ENCODE assay signal across 27 mouse cellular contexts in the genomic region with DNA sequence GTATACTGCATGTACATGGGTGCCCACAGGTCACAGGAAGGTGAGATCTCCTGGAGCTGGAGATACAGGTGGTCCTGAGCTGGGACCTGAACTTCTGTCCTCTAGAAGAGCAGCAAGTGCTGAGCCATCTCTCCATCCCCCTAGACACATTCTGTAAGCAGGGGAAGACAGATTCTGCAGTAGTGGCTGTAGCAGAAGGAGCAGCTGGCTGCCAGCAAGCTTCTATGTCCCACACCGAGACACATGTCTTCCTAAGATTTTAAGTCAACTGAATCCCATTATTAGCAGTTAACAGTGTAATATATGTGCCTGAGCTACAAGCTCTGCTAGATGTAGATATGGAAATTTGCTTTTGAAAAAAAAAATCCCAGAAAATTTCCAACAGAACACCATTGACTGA. TPM values are rescaled to one million over a fixed set of nuclear protein-coding genes. Genes with fewer than 3 reads are reported as not detected.
A peak's percentile ranks its signal among the peaks of the same experiment; 100 is the strongest.
DNase-seq lines count a peak whose midpoint lies in the region; ATAC-seq and TF ChIP-seq lines count a peak whose summit lies in the region.
"Had no signal": no experiment of that assay in that cellular context is flagged by ENCODE, and none has a peak within 500 bp of the region (broad histone marks: within the 10 kb centered on the region; RNA-seq: fewer than 3 reads in every experiment).

No protein-coding gene starts in this region.

- no peak for DNase-seq in embryonic facial prominence, embryonic 10.5 days (ENCODE audit: low spot score)
- DNase-seq in heart, adult 2 months = no peak
- no peak for DNase-seq in heart, adult 8-10 months (ENCODE audit: low spot score)
- DNase-seq in left cerebral cortex, adult 2 months (ENCODE audit: extremely low spot score in 1 of 2, low spot score in 2 of 2) = no peak
- DNase-seq in left cerebral cortex, adult 11 months (ENCODE audit: low spot score) = no peak
- DNase-seq in brain, adult 2 months (ENCODE audit: low read depth, low spot score) = peak; percentile 37
- DNase-seq: adrenal gland, adult 8-10 months; adrenal gland, postnatal 36 days; B cell, adult 2 months; cerebellum, adult 11-12 months; cerebellum, adult 9-10 months; cerebellum, postnatal 25 days; gastrocnemius, postnatal 14 days; heart, postnatal 10 days; heart, postnatal 4 days had no signal

- TF ChIP-seq CTCF in heart, adult 2 months (IDR thresholded peaks at IDR 0.05) = no peak
- TF ChIP-seq CTCF in left cerebral cortex, adult 2 months (IDR thresholded peaks at IDR 0.05) = no peak

- 79% methylated on average over 1 of the region's 1 CpGs for WGBS in embryonic facial prominence, embryonic 13.5 days
- 81% methylated on average over 1 of the region's 1 CpGs for WGBS in embryonic facial prominence, embryonic 10.5 days
- WGBS in heart, adult 2 months = 66% methylated on average over 1 of the region's 1 CpGs
- 68% methylated on average over 1 of the region's 1 CpGs for WGBS in kidney, embryonic 15.5 days

- H3K36me3 ChIP-seq in embryonic facial prominence, embryonic 13.5 days = no peaks in the 10 kb centered on the region
- H3K36me3 ChIP-seq in embryonic facial prominence, embryonic 10.5 days (replicated peaks) = no peaks in the 10 kb centered on the region
- no peaks in the 10 kb centered on the region; the same call in 1 of the 2 replicates for H3K36me3 ChIP-seq in heart, adult 2 months (ENCODE audit: control insufficient read depth, insufficient read depth, low read length)
- H3K36me3 ChIP-seq in kidney, embryonic 15.5 days = no peaks in the 10 kb centered on the region
- H3K36me3 ChIP-seq: embryonic facial prominence, embryonic 15.5 days; forebrain, embryonic 10.5 days; hindbrain, embryonic 12.5 days had no signal

- H3K4me3 ChIP-seq in embryonic facial prominence, embryonic 13.5 days = no peak overlapping the region
- H3K4me3 ChIP-seq in embryonic facial prominence, embryonic 10.5 days = no peak overlapping the region
- no peak overlapping the region for H3K4me3 ChIP-seq in heart, adult 2 months
- no peak overlapping the region for H3K4me3 ChIP-seq in left cerebral cortex, adult 2 months
- H3K4me3 ChIP-seq in kidney, embryonic 15.5 days (replicated peaks) = no peak overlapping the region
- H3K4me3 ChIP-seq: embryonic facial prominence, embryonic 15.5 days; erythroblast, embryonic 14.5 days; forebrain, embryonic 10.5 days; heart, embryonic 13.5 days; hindbrain, embryonic 12.5 days had no signal

- H3K4me1 ChIP-seq in embryonic facial prominence, embryonic 13.5 days = peaks cover 20% of the 10 kb centered on the region
- peaks cover 22% of the 10 kb centered on the region for H3K4me1 ChIP-seq in embryonic facial prominence, embryonic 10.5 days
- peaks cover 10% of the 10 kb centered on the region for H3K4me1 ChIP-seq in heart, adult 2 months (ENCODE audit: control insufficient read depth, insufficient read depth, low read length)
- H3K4me1 ChIP-seq in kidney, embryonic 15.5 days = peaks cover 10% of the 10 kb centered on the region; the same call in 1 of the 2 replicates

- peak overlapping the region; percentile 35; the same call in 1 of the 2 replicates for H3K4me2 ChIP-seq in embryonic facial prominence, embryonic 13.5 days
- no peak overlapping the region for H3K4me2 ChIP-seq in kidney, embryonic 15.5 days
- H3K4me2 ChIP-seq: heart, embryonic 13.5 days; hindbrain, embryonic 12.5 days had no signal

- H3K27me3 ChIP-seq in embryonic facial prominence, embryonic 13.5 days = no peaks in the 10 kb centered on the region
- no peaks in the 10 kb centered on the region for H3K27me3 ChIP-seq in embryonic facial prominence, embryonic 10.5 days (replicated peaks; ENCODE audit: low read depth, poor library complexity, severe bottlenecking)
- H3K27me3 ChIP-seq in heart, adult 2 months (ENCODE audit: control insufficient read depth, insufficient read depth, low read length) = no peaks in the 10 kb centered on the region
- no peaks in the 10 kb centered on the region for H3K27me3 ChIP-seq in kidney, embryonic 15.5 days
- H3K27me3 ChIP-seq: embryonic facial prominence, embryonic 15.5 days; heart, embryonic 13.5 days; hindbrain, embryonic 12.5 days had no signal

- 0 out of 2 replicates have a peak overlapping the region, but pooled peaks have one; percentile 51 for H3K9ac ChIP-seq in embryonic facial prominence, embryonic 13.5 days
- H3K9ac ChIP-seq in heart, adult 2 months (ENCODE audit: low read depth, low read length) = no peak overlapping the region
- no peak overlapping the region for H3K9ac ChIP-seq in kidney, embryonic 15.5 days
- H3K9ac ChIP-seq: embryonic facial prominence, embryonic 15.5 days; heart, embryonic 13.5 days; hindbrain, embryonic 12.5 days had no signal

- peaks cover 4% of the 10 kb centered on the region for H3K79me2 ChIP-seq in heart, adult 2 months (replicated peaks; ENCODE audit: control insufficient read depth, insufficient read depth, low read length)

- no peaks in the 10 kb centered on the region for H3K9me3 ChIP-seq in embryonic facial prominence, embryonic 13.5 days
- no peaks in the 10 kb centered on the region for H3K9me3 ChIP-seq in embryonic facial prominence, embryonic 10.5 days
- H3K9me3 ChIP-seq in kidney, embryonic 15.5 days (replicated peaks) = no peaks in the 10 kb centered on the region
- H3K9me3 ChIP-seq: embryonic facial prominence, embryonic 15.5 days; forebrain, embryonic 10.5 days; G1E; heart, embryonic 13.5 days; hindbrain, embryonic 12.5 days had no signal

- no peak for TF ChIP-seq EP300 in heart, adult 2 months (IDR thresholded peaks at IDR 0.05; ENCODE audit: insufficient read depth, low read depth, low read length)

- TF ChIP-seq POLR2A in heart, adult 2 months (IDR thresholded peaks at IDR 0.05; ENCODE audit: insufficient read depth, low read depth, low read length) = no peak

- intact Hi-C loops in heart, adult 2 months (cut with DNase I) = loop anchor here (5.0 kb wide), 1 partner anchor 77 kb away; no protein-coding TSS in a partner anchor
- intact Hi-C loops in left cerebral cortex, adult 2 months (cut with DNase I) = no loop called here

- H3K27ac ChIP-seq in embryonic facial prominence, embryonic 13.5 days = peak overlapping the region; percentile 69; the same call in 1 of the 2 replicates
- H3K27ac ChIP-seq in embryonic facial prominence, embryonic 10.5 days (replicated peaks) = no peak overlapping the region
- H3K27ac ChIP-seq in heart, adult 2 months = peak overlapping the region; percentile 76
- H3K27ac ChIP-seq in left cerebral cortex, adult 2 months = peak overlapping the region; percentile 29
- no peak overlapping the region for H3K27ac ChIP-seq in kidney, embryonic 15.5 days
- H3K27ac ChIP-seq: embryonic facial prominence, embryonic 15.5 days; forebrain, embryonic 10.5 days; heart, embryonic 13.5 days; hindbrain, embryonic 12.5 days had no signal

- ATAC-seq in embryonic facial prominence, embryonic 13.5 days (ENCODE audit: insufficient number of reproducible peaks, insufficient read depth, low FRiP score, low TSS enrichment, low read depth) = no peak
- no peak for ATAC-seq in kidney, embryonic 15.5 days (replicated peaks; ENCODE audit: low FRiP score)
- ATAC-seq: CD4-positive, CD25-positive, alpha-beta regulatory T cell, adult 4 months; forebrain, embryonic 14.5 days; hindbrain, embryonic 16.5 days; inflammation-experienced regulatory T-cells, adult 6 months had no signal

RNA-seq across cellular contexts. Expression of gene Acsl1, which starts 18.4 kb away (rescaled TPM):
- 12.2 and 12.3 TPM in 2 replicates for polyA plus RNA-seq in embryonic facial prominence, embryonic 13.5 days (2015; fragmentation: Nextera tagmentation; extraction: Ambion mirVana)
- 8.0 and 8.7 TPM in 2 replicates for polyA plus RNA-seq in embryonic facial prominence, embryonic 10.5 days (2016; fragmentation: Nextera tagmentation; extraction: Ambion mirVana)
- 100 to 1,000 TPM; 774 to 911 TPM for total RNA-seq in heart, adult 2 months (2021)
- 330 and 577 TPM in 2 replicates for polyA plus RNA-seq in heart, adult 2 months (2012; rRNA removed)
- 100 to 1,000 TPM; 930 to 978 (median 952) TPM for total RNA-seq in heart, adult 8-10 months (2022)
- total RNA-seq in left cerebral cortex, adult 2 months (2021) = 10 to 100 TPM; 41.4 to 45.8 TPM
- 18.5 and 18.8 TPM in 2 replicates for polyA plus RNA-seq in kidney, embryonic 15.5 days (2015; fragmentation: Nextera tagmentation; extraction: Ambion mirVana)

Comparison
In these comparisons a context has a peak if more than half of its experiments do, and no peak if none do; other contexts are left out.
1. H3K27ac ChIP-seq: peak in embryonic facial prominence, embryonic 13.5 days (single experiment), heart, adult 2 months (single experiment) and left cerebral cortex, adult 2 months (single experiment); none in embryonic facial prominence, embryonic 10.5 days (single experiment) and kidney, embryonic 15.5 days (single experiment).
2. RNA of gene Acsl1, which starts 18.4 kb away (polyA plus RNA-seq): 330 to 577 TPM in heart, adult 2 months; 18.5 to 18.8 TPM in kidney, embryonic 15.5 days, 12.2 to 12.3 TPM in embryonic facial prominence, embryonic 13.5 days and 8.0 to 8.7 TPM in embryonic facial prominence, embryonic 10.5 days; every median in the first group is over 10 times any median in the second.